Mouse (Mus musculus): ENCODE measurements at regions not wholly inside any gene's neighbourhood (a gene's known extent, or its start where the extent isn't known, plus 50 kb on each side); places are given as distances from the start of the nearest gene placed in this dataset.

DNA sequence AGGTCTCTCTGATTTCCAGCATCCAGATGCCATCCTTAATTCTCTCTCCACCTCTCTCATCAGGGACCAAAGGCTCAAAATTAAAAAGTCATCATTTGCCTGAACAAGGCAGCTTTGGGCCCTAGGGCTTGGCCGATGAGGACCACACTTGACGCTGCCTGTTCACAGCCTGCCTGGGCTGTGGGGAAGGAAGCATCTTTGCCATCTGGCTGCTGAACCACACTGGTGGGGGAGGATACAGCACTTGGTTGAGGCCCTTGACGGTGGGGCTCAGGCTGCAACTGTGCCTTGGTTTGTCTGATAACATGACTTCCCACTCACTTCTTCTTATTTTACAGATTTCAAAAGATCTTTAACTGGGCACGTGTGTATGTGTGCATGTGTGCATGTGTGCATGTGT is 161.5 kb upstream of the N4bp1 start:
- TF ChIP-seq CTCF (IDR thresholded peaks at IDR 0.05; ENCODE audit: low read depth) (no peak), EP300 (IDR thresholded peaks at IDR 0.05; ENCODE audit: low read depth) (no peak)
- 46% methylated on average over 4 of the region's 4 CpGs for WGBS (ENCODE audit: insufficient replicate concordance)
- DNase-seq, result no peak

DNA sequence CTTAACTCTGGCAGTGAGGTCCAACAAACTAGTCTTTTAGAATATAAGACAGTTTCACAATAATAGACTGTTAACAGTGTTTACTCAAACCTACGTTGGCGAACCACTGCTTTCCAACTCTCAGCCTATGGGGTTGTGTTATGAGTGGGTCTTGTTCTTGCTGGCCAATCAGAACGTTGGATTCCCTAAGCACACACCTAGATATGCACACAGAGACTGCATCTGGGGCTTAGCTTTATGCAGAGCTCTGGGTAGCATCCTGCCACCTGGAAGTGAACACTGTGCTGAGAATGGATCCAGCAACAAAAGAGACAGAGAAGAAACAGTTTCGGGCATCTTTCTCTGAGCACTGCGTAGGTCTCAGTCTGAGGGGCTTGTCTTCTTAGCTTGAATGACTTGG is 158.0 kb upstream of the N4bp1 start:
- WGBS (ENCODE audit: insufficient replicate concordance), result 72% methylated on average over 5 of the region's 5 CpGs
- peaks cover 1% of the 10 kb centered on the region; the same call in 1 of the 2 replicates for H3K4me1 ChIP-seq (ENCODE audit: insufficient read depth)
- TF ChIP-seq EP300 (IDR thresholded peaks at IDR 0.05; ENCODE audit: low read depth), result no peak
- TF ChIP-seq CTCF (IDR thresholded peaks at IDR 0.05; ENCODE audit: low read depth), result no peak

More for the DNA sequence above, 161.5 kb upstream of the N4bp1 start:
- no peaks in the 10 kb centered on the region for H3K27me3 ChIP-seq (ENCODE audit: insufficient read depth, low read length)
- H3K4me1 ChIP-seq (ENCODE audit: insufficient read depth), result no peaks in the 10 kb centered on the region
- no peak for ATAC-seq
- H3K9ac ChIP-seq (replicated peaks), result no peak overlapping the region
- H3K9me3 ChIP-seq (ENCODE audit: low read length), result no peaks in the 10 kb centered on the region
- H3K4me2 ChIP-seq (ENCODE audit: low read depth, low read length), result no peak overlapping the region
- H3K36me3 ChIP-seq (replicated peaks; ENCODE audit: insufficient read depth, low read length), result no peaks in the 10 kb centered on the region
- H3K27ac ChIP-seq (ENCODE audit: low read depth), result no peak overlapping the region
- no peak overlapping the region for H3K4me3 ChIP-seq (ENCODE audit: low read depth, low read length)

DNA sequence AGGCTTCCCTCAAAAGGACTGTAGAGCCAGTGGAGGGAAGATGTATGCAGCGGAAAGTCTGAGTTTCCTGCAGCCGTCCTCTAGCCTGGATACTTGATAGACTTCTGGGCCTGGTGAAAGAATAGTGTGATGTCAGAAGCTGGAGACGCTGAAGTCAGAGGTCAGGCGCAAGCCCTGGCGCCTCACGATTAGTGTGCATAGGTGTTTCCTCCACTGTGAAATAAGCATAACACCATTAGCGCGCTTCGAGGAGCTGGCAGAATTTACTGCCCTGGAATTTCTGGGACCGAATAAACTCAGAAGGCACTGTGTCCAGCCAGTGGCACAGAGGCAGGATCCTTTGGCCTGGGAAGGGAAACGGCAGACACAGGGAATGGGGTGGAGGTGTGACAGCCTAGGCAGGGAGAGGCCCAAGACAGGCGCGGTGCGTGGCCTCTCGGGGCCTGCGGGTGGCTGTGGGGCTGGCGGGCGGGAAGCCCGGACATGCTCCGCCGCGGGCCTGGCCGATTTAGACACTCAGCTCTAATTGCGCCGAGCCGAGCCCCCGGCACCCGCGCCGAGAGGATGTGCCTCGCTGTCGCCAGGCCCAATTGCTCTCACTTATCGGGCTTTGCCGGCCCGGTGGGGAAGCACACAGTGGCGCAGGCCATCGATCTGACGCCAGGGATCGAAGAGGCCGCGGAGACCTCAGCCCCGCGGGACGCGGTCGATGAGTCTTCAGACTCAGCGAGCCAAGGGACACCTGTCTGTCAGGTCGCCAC is 152.7 kb upstream of the N4bp1 start:
- WGBS (ENCODE audit: insufficient replicate concordance), result 4% methylated on average over 48 of the region's 48 CpGs
- no peak for DNase-seq
- H3K4me2 ChIP-seq (ENCODE audit: low read depth, low read length), result peak overlapping the region; percentile 53

More for the DNA sequence above, 158.0 kb upstream of the N4bp1 start:
- H3K27me3 ChIP-seq (ENCODE audit: insufficient read depth, low read length), result peaks cover 5% of the 10 kb centered on the region
- no peak for DNase-seq
- H3K4me3 ChIP-seq (ENCODE audit: low read depth, low read length), result no peak overlapping the region
- H3K4me2 ChIP-seq (ENCODE audit: low read depth, low read length), result no peak overlapping the region
- no peak for ATAC-seq
- no peak overlapping the region for H3K9ac ChIP-seq (replicated peaks)
- no peak overlapping the region for H3K27ac ChIP-seq (ENCODE audit: low read depth)
- no peaks in the 10 kb centered on the region for H3K36me3 ChIP-seq (replicated peaks; ENCODE audit: insufficient read depth, low read length)
- H3K9me3 ChIP-seq (ENCODE audit: low read length), result no peaks in the 10 kb centered on the region

DNA sequence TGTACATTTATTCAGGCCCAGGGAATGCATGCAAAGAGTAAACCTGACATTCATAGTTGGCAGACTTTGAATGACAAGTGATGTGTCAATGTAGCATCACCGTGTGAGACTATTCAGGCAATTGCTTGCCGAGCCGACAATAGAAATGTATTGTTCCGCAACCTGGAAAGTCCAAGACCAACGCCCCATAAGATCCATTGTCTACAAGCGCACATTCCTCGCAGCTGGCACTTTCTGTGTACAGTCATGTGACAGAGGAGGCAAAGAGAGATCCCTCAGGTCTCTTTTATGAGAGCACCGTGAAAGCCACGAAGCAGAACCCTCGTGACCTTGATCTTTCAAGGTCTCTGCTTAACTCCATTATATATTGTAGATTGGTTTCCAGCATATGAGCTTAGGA is 150.9 kb upstream of the N4bp1 start:
- peaks cover 4% of the 10 kb centered on the region; the same call in 1 of the 2 replicates for H3K4me1 ChIP-seq (ENCODE audit: insufficient read depth)
- ATAC-seq (no peak), DNase-seq (no peak)
- H3K27ac ChIP-seq (ENCODE audit: low read depth), result no peak overlapping the region
- H3K9ac ChIP-seq (replicated peaks), result no peak overlapping the region
- no peak overlapping the region for H3K4me2 ChIP-seq (ENCODE audit: low read depth, low read length)
- peaks cover 15% of the 10 kb centered on the region for H3K27me3 ChIP-seq (ENCODE audit: insufficient read depth, low read length)
- WGBS (ENCODE audit: insufficient replicate concordance), result 84% methylated on average over 10 of the region's 10 CpGs
- H3K36me3 ChIP-seq (replicated peaks; ENCODE audit: insufficient read depth, low read length), result no peaks in the 10 kb centered on the region
- TF ChIP-seq CTCF (IDR thresholded peaks at IDR 0.05; ENCODE audit: low read depth) (no peak), EP300 (IDR thresholded peaks at IDR 0.05; ENCODE audit: low read depth) (no peak)
- H3K4me3 ChIP-seq (ENCODE audit: low read depth, low read length), result no peak overlapping the region
- no peaks in the 10 kb centered on the region for H3K9me3 ChIP-seq (ENCODE audit: low read length)

More for the DNA sequence above, 152.7 kb upstream of the N4bp1 start:
- Histone ChIP-seq H3K36me3 (replicated peaks; ENCODE audit: insufficient read depth, low read length) (no peaks in the 10 kb centered on the region), H3K4me3 (ENCODE audit: low read depth, low read length) (no peak overlapping the region), H3K4me1 (ENCODE audit: insufficient read depth) (peaks cover 4% of the 10 kb centered on the region; the same call in 1 of the 2 replicates), H3K9me3 (ENCODE audit: low read length) (no peaks in the 10 kb centered on the region), H3K27me3 (ENCODE audit: insufficient read depth, low read length) (peaks cover 15% of the 10 kb centered on the region), H3K27ac (ENCODE audit: low read depth) (no peak overlapping the region), H3K9ac (replicated peaks) (no peak overlapping the region)
- ATAC-seq, result no peak
- no peak for TF ChIP-seq CTCF (IDR thresholded peaks at IDR 0.05; ENCODE audit: low read depth)

DNA sequence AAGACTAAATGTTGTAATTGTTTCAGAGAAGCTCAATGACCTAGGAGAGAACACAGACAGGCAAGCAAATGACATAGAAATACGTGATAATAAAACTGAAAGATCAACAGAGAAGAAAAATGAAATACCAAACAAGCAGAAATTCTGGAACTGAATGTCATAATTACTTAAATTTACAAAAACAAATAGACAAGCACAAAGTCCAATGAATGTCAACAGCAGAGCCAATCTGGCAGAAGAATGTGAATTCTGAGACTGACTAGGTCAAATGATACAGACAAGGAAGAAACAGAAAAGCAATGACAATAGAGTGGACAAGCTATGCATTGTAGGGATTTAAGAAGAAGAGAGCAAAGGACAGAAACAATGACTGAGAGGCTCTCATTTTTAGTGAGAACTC is 143.1 kb upstream of the N4bp1 start:
- TF ChIP-seq EP300 (IDR thresholded peaks at IDR 0.05; ENCODE audit: low read depth), result no peak
- Histone ChIP-seq H3K9ac (replicated peaks) (no peak overlapping the region), H3K4me1 (ENCODE audit: insufficient read depth) (no peaks in the 10 kb centered on the region), H3K36me3 (replicated peaks; ENCODE audit: insufficient read depth, low read length) (no peaks in the 10 kb centered on the region), H3K4me2 (ENCODE audit: low read depth, low read length) (no peak overlapping the region), H3K27ac (ENCODE audit: low read depth) (no peak overlapping the region), H3K27me3 (ENCODE audit: insufficient read depth, low read length) (no peaks in the 10 kb centered on the region), H3K9me3 (ENCODE audit: low read length) (no peaks in the 10 kb centered on the region), H3K4me3 (ENCODE audit: low read depth, low read length) (no peak overlapping the region)
- 57% methylated on average over 1 of the region's 1 CpGs for WGBS (ENCODE audit: insufficient replicate concordance)
- DNase-seq (no peak), ATAC-seq (no peak)

DNA sequence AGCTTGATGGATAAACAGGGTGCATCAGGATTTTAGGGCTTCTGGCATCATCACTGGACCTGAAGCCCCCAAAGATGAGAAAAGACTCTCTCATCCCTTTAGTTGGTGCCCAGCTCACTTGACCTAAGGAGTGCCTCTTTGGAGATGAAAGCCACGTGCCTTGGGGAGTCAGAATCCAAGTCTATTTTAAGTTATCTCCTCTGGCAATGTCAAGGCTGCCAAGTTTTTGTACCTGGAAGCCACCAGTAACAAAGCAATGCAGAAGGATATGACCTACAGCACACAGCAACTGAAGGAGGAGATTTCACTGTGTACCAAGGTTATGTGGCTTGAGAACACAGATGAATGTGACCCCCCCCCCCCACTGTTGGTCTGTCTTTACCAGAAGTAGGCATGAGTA is 140.9 kb upstream of the N4bp1 start:
- no peak for DNase-seq
- no peak overlapping the region for H3K9ac ChIP-seq (replicated peaks)
- 31% methylated on average over 1 of the region's 1 CpGs for WGBS (ENCODE audit: insufficient replicate concordance)
- TF ChIP-seq CTCF (IDR thresholded peaks at IDR 0.05; ENCODE audit: low read depth) (no peak), EP300 (IDR thresholded peaks at IDR 0.05; ENCODE audit: low read depth) (no peak)
- H3K4me1 ChIP-seq (ENCODE audit: insufficient read depth), result no peaks in the 10 kb centered on the region
- no peaks in the 10 kb centered on the region for H3K9me3 ChIP-seq (ENCODE audit: low read length)
- no peaks in the 10 kb centered on the region for H3K27me3 ChIP-seq (ENCODE audit: insufficient read depth, low read length)
- H3K4me2 ChIP-seq (ENCODE audit: low read depth, low read length), result no peak overlapping the region
- no peaks in the 10 kb centered on the region for H3K36me3 ChIP-seq (replicated peaks; ENCODE audit: insufficient read depth, low read length)
- H3K4me3 ChIP-seq (ENCODE audit: low read depth, low read length), result no peak overlapping the region
- no peak for ATAC-seq
- H3K27ac ChIP-seq (ENCODE audit: low read depth), result no peak overlapping the region
